Mouse (Mus musculus): Measurements from ENCODE around the gene Cops2.

Gene Cops2

DNA sequence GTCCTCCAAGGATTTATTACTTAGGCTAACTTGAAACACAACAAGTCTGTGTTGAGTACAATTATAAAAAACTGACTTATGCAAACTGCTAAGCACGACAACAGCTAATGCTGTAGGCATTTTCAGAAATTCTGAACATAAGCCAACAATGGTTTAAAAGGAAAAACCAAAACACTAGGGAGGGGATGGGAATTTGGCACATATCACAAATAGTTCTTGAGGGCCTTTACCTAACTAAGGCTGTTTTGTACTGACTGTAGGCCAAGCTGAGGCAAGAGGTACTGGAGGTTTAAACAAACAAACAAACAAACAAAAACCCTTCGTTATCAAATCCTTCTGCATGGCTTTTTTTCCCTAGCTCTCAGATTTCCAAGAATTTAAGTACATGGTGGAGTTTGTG lies 77.9 kb downstream of the Cops2 start:
- DNase-seq: no peak
